Mouse (Mus musculus): ENCODE measurements around the gene Anks4b.

DNA sequence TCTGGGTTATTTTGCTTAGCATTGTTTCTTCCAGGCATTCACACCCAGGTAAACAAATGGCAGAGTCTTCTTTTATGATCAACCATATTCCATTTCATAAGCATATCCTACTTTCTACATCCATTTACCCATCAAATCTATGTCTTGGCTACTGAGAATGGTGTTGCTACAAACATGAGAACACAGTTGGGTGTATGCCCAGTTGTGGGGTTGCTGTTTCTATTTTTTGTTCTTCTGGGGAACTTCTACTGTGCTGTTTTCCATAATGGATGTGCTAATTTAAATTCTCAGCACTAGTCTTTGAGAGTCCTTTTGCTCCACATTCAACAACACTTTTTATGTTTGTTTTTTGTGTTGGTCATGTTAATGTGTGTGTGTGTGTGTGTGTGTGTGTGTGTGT lies 54.9 kb downstream of the Anks4b start:
- TF ChIP-seq GATA1 (IDR thresholded peaks at IDR 0.05; ENCODE audit: low read length): no peak
- TF ChIP-seq TAL1 (IDR thresholded peaks at IDR 0.05; ENCODE audit: low read length): no peak

All from erythroblast, embryonic 14.5 days (primary cell).